Mouse (Mus musculus) brain, embryonic 14.5 days (tissue): ENCODE data around the gene Il2rb.

Experiments used
- CTCF ChIP-seq: fragments of 200-500 bp; IDR thresholded peaks from 2 replicates; pipeline ENCODE4 v1.5.1; 2012; ENCODE audit warnings: inconsistent platforms, mild to moderate bottlenecking, moderate library complexity, borderline replicate concordance; ENCODE audit not compliant: insufficient read depth, insufficient read length; ENCODE audit errors: extremely low read depth
- POLR2A ChIP-seq: fragments of 200-500 bp; IDR thresholded peaks from 2 replicates; pipeline ENCODE4 v1.6.1; 2012; ENCODE audit warnings: mild to moderate bottlenecking, inconsistent platforms, borderline replicate concordance; ENCODE audit not compliant: poor library complexity, insufficient read depth, insufficient read length, severe bottlenecking; ENCODE audit errors: extremely low read depth

DNA sequence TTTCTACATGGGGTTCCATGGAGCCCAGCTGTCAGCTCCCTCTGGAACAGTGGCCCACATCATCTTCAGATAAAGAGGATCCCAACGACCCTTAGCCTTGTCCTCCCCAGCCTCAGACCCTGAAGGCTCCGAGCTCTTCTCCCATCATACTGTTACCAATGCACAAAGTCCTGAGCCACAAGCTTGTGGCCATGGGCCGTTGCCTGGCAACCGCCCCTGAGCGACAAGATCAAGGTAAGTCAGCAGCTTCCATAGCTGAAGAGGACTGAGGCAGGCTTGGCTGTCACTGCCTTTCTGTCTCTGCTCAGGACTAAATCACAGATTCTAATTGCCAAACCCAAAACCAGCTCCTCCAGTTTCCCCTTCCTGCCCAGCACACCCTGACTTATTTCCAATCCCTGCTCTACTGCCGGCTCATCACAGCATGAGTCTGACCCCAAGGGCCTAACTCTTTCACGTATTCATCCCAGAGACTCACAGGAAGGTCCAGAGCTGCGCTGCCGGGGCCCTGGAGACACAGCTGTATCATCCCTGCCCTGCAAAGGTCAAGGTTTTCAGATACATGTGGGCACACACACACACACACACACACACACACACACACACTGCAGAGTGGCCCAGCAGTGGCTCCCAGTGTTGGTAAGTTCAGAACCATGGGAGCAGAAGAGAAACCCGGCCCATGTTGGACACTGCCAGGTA lies 40.8 kb upstream of the Il2rb start:
- TF ChIP-seq POLR2A (no peak), CTCF (no peak)
